Mouse (Mus musculus) neural tube, embryonic 14.5 days (tissue): ENCODE data around the gene Gm3029. TPM values are rescaled to one million over a fixed set of nuclear protein-coding genes. Genes with fewer than 3 reads are reported as not detected.
"Not testable (repeated sequence)": the region's sequence is repeated elsewhere in the genome, so short reads cannot be mapped to it uniquely, and the experiment has no call there.

Experiments
- ATAC-seq: fragments of 200-750 bp; cut with Nextera tagmentation; 2 replicates; pipeline ENCODE4 v1.8.0; 2017; ENCODE audit warnings: low read depth, mild to moderate bottlenecking, moderate TSS enrichment, moderate library complexity
- H3K27ac ChIP-seq: fragments of 300-500 bp; sonication (generic); 2 replicates; pipeline ENCODE4 v1.5.1; 2014; ENCODE audit warnings: low read depth, mild to moderate bottlenecking, control low read depth, low read length, moderate library complexity, mixed read lengths
- H3K27me3 ChIP-seq: fragments of 300-500 bp; sonication (generic); 2 replicates; pipeline ENCODE4 v1.6.1; 2014; ENCODE audit warnings: low read length; ENCODE audit not compliant: control insufficient read depth, insufficient read depth
- H3K36me3 ChIP-seq: fragments of 300-500 bp; sonication (generic); 2 replicates; pipeline ENCODE4 v1.6.1; 2014; ENCODE audit warnings: low read length, mixed read lengths; ENCODE audit not compliant: control insufficient read depth, insufficient read depth
- H3K4me1 ChIP-seq: fragments of 300-500 bp; sonication (generic); 2 replicates; pipeline ENCODE4 v1.6.1; 2014; ENCODE audit warnings: low read length; ENCODE audit not compliant: control insufficient read depth, insufficient read depth
- H3K4me2 ChIP-seq: fragments of 300-500 bp; sonication (generic); 2 replicates; pipeline ENCODE4 v1.6.1; 2014; ENCODE audit warnings: mild to moderate bottlenecking, low read depth, low read length, control low read depth
- H3K4me3 ChIP-seq: fragments of 300-500 bp; sonication (generic); 2 replicates; pipeline ENCODE4 v1.5.1; 2014; ENCODE audit warnings: low read depth, low read length, control low read depth, mixed read lengths
- H3K9ac ChIP-seq: fragments of 300-500 bp; sonication (generic); replicated peaks from 2 replicates; pipeline ENCODE4 v1.6.1; 2014; ENCODE audit warnings: low read depth, mild to moderate bottlenecking, control low read depth, low read length, mixed read lengths
- H3K9me3 ChIP-seq: fragments of 300-500 bp; sonication (generic); 2 replicates; pipeline ENCODE4 v1.6.1; 2016; ENCODE audit warnings: low read length; ENCODE audit not compliant: control insufficient read depth
- WGBS: fragments of 180-500 bp; shearing (Covaris S2); extraction: QIAGEN DNeasy Blood & Tissue Kit; methylation state at CpG from one replicate; pipeline ENCODE4 v1.1.7; 2014; 5-methylcytosine and 5-hydroxymethylcytosine counted together
- polyA plus RNA-seq: library from polyadenylated mRNA; unstranded; fragments of >200 nt; fragmentation: Nextera tagmentation; extraction: Ambion mirVana; gene quantifications from 2 replicates; pipeline ENCODE4 v1.2.1, GENCODE M21; 2014

Gm3029 gene
- not detected in 2 replicates for polyA plus RNA-seq

DNA sequence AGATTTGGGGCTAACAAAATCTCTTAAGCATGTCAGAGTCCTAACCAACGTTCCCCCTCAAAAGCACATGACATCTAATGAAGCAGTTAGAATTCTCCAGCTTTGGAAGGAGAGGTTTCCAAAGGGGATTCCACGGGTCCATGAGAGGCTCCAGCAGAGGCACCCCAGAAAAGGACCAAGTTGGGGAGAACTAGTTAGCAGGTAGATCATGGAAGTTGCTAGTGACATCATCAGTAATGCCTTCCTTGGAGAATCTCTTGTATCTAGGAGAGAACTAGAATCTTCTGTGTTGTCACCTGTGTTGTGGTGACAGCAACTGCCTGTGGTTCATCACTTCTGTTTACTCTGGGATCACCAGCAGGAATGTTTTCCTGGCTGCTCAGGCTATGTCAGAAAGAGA lies at the start of gene Gm3029:
Gene Gm3029, plus strand, starts transcription at position 301 of the 400 bp plus-strand sequence.
- H3K4me1 ChIP-seq, H3K9ac ChIP-seq, H3K4me2 ChIP-seq, H3K36me3 ChIP-seq, H3K4me3 ChIP-seq, ATAC-seq, H3K27me3 ChIP-seq, H3K9me3 ChIP-seq, H3K27ac ChIP-seq: not testable (repeated sequence)
- WGBS = no CpG with 5 or more reads among the region's 2 CpGs

DNA sequence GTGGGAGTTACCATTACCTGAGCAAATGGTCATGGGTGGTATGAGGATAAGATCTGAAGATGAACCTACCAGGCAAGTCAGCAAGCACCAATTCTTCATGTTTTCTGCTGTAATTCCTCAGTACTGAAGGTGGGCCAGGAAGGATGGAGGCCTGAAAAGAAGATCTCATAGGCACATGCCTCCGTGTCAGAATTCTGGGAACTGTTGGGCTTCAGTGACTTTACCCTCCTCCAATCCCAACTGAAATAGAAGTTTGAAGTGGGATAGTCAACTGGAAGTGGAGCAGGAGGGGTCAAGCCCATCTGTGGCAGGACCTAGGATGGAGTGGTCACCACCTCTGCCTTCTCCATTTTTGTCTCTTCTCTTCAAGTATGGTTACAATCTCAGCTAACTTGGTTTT lies 47.7 kb upstream of the Gm3029 start, which contains the start of gene Gm2916:
Gene Gm2916, plus strand, starts transcription at position 301 of the 400 bp plus-strand sequence.
- not testable (repeated sequence) for H3K4me2 ChIP-seq, H3K4me1 ChIP-seq, H3K9ac ChIP-seq, H3K27me3 ChIP-seq, ATAC-seq, H3K9me3 ChIP-seq, H3K36me3 ChIP-seq, H3K27ac ChIP-seq, H3K4me3 ChIP-seq
- WGBS = no CpG with 5 or more reads among the region's 1 CpGs

DNA sequence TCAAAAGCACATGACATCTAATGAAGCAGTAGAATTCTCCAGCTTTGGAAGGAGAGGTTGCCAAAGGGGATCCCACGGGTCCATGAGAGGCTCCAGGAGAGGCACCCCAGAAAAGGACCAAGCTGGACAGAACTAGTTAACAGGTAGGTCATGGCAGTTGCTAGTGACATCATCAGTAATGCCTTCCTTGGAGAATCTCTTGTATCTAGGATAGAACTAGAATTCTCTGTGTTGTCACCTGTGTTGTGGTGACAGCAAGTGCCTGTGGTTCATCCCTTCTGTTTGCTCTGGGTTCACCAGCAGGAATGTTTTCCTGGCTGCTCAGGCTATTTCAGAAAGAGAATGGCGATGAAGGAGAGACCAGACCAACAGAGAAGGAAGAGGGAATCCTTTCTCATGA lies 31.7 kb downstream of the Gm3029 start, which contains the start of gene Gm3095:
Gene Gm3095, plus strand, starts transcription at position 301 of the 400 bp plus-strand sequence.
- H3K27me3 ChIP-seq, H3K27ac ChIP-seq, H3K36me3 ChIP-seq, H3K9ac ChIP-seq, H3K4me3 ChIP-seq, H3K4me1 ChIP-seq, H3K4me2 ChIP-seq, ATAC-seq, H3K9me3 ChIP-seq: not testable (repeated sequence)
- no CpG with 5 or more reads among the region's 2 CpGs for WGBS

Other genes starting within 250 kb of the Gm3029 start
- not detected in 2 replicates for gene Gm3043, start 243.0 kb upstream of the Gm3029 start, polyA plus RNA-seq
- gene Gm3002, start 121.7 kb upstream of the Gm3029 start, polyA plus RNA-seq = 5.8 and 8.8 TPM in 2 replicates
- 0.28 and 0.39 TPM in 2 replicates for gene Gm3033, start 85.5 kb upstream of the Gm3029 start, polyA plus RNA-seq
- gene Gm2916, start 47.6 kb upstream of the Gm3029 start, polyA plus RNA-seq = not detected in 2 replicates
- 1.9 and 2.7 TPM in 2 replicates for gene Gm3095, start 31.8 kb downstream of the Gm3029 start, polyA plus RNA-seq
- not detected in 2 replicates for gene Gm3099, start 66.6 kb downstream of the Gm3029 start, polyA plus RNA-seq
- gene Gm5796, start 92.2 kb downstream of the Gm3029 start, polyA plus RNA-seq = 4.8 and 5.0 TPM in 2 replicates
- not detected in 2 replicates for gene Gm3115, start 152.4 kb downstream of the Gm3029 start, polyA plus RNA-seq
- gene Gm8108, start 178.8 kb downstream of the Gm3029 start, polyA plus RNA-seq = 4.3 and 7.5 TPM in 2 replicates
- not detected in 2 replicates for gene Gm3127, start 233.3 kb downstream of the Gm3029 start, polyA plus RNA-seq